Mouse (Mus musculus) embryonic facial prominence, embryonic 10.5 days (tissue): ENCODE data around the gene Smyd1. TPM values are rescaled to one million over a fixed set of nuclear protein-coding genes. Genes with fewer than 3 reads are reported as not detected.

ENCODE experiments used
- DNase-seq: peaks from one replicate; pipeline ENCODE4 v3.0.0-alpha.2; 2017; ENCODE audit warnings: low spot score
- H3K27ac ChIP-seq: fragments of 300-500 bp; sonication (generic); replicated peaks from 2 replicates; pipeline ENCODE4 v1.5.1; 2016; ENCODE audit warnings: mild to moderate bottlenecking
- H3K27me3 ChIP-seq: fragments of 300-500 bp; sonication (generic); replicated peaks from 2 replicates; pipeline ENCODE4 v1.6.1; 2016; ENCODE audit warnings: low read depth, mild to moderate bottlenecking; ENCODE audit not compliant: poor library complexity, severe bottlenecking
- H3K36me3 ChIP-seq: fragments of 300-500 bp; sonication (generic); replicated peaks from 2 replicates; pipeline ENCODE4 v1.6.1; 2016; ENCODE audit warnings: mild to moderate bottlenecking, moderate library complexity
- H3K4me1 ChIP-seq: fragments of 300-500 bp; sonication (generic); 2 replicates; pipeline ENCODE4 v1.6.1; 2016
- H3K4me3 ChIP-seq: fragments of 300-500 bp; sonication (generic); 2 replicates; pipeline ENCODE4 v1.5.1; 2016; ENCODE audit warnings: mild to moderate bottlenecking, moderate library complexity
- H3K9me3 ChIP-seq: fragments of 300-500 bp; sonication (generic); 2 replicates; pipeline ENCODE4 v1.6.1; 2016; ENCODE audit warnings: mild to moderate bottlenecking
- WGBS: fragments of 180-500 bp; shearing (Covaris S2); methylation state at CpG from one replicate; pipeline ENCODE4 v1.1.7; 2016; 5-methylcytosine and 5-hydroxymethylcytosine counted together
- polyA plus RNA-seq: library from polyadenylated mRNA; unstranded; fragments of >200 nt; fragmentation: Nextera tagmentation; extraction: Ambion mirVana; gene quantifications from 2 replicates; pipeline ENCODE4 v1.2.1, GENCODE M21; 2016

Smyd1 gene
- 0.25 and 0.59 TPM in 2 replicates for polyA plus RNA-seq

DNA sequence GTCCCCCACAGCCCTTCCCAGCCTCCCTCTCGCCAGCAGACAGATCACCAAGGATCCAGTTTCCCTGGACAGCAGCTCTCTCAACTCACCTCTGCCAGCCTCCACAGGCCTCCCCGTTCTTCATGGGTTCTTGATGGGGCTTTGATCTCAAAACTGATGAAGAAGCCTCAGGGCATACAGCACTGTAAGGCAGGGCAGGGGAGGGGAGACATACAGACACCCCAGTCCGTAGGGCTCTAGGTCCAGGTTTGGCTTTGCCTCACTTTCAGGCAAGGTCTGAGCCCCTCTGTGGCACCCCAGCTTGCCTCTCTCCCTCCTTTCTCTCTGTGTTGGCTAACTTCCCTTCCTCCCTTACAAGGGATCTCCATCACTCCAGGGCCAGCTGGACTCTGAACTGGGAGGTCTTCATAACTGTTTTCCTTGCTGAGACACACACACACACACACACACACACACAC is at the start of gene Smyd1:
Gene Smyd1 (minus strand): TSS at position 408 of the 458 bp plus-strand sequence.
- Histone ChIP-seq H3K36me3 (no peaks in the 10 kb centered on the region), H3K27ac (no peak within 1 kb of the TSS), H3K9me3 (no peaks in the 10 kb centered on the region), H3K27me3 (no peaks in the 10 kb centered on the region), H3K4me1 (no peaks in the 10 kb centered on the region), H3K4me3 (no peak within 1 kb of the TSS)
- DNase-seq: no peak
- 73% methylated on average over 3 of the region's 3 CpGs for WGBS

DNA sequence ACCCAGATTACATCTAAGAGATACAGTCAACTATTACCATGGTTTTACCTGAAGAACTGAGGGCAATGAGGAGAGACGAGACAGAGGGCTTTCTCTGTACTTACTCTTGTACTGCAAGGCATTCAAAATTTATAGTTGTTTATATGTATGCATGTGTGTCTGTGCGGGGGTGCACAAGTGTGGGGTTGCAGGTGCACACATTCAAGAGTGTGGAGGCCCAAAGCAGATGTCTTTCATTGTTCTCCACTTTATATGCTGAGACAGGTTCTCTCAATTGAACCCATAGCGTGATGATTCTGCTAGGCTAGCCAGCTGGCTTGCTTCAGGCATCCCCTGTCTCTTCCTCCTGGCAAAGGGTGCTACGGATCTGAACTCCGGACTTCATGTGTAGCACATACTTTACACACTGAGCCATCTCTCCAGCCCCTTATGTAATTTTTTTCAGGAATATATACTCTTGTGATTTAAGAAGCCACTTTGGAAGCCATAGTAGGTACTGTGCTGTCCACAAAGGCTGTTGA is 49.1 kb upstream of the Smyd1 start:
- WGBS: 89% methylated on average over 5 of the region's 5 CpGs
- Histone ChIP-seq H3K4me1 (no peaks in the 10 kb centered on the region), H3K4me3 (no peak overlapping the region), H3K9me3 (no peaks in the 10 kb centered on the region), H3K36me3 (no peaks in the 10 kb centered on the region), H3K27ac (no peak overlapping the region), H3K27me3 (no peaks in the 10 kb centered on the region)
- DNase-seq: no peak

DNA sequence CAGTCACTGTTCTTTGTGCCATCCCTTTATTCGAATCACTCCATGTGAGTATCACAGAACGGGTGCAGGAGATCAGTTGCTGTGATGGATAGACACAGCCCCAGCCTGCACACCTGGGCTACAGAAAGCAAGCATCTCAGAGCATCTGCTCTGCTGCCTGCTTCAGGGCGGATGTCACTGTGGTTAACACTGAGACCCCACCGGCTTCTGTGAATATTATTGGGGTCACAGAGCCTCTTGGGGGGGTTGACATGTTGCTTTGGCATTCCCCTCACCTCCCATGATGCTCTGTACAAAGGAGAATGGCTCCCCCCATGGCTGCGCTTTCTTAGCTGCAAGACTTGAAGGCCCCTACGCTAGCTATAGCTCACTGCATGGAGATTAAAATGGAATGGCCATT is 47.4 kb upstream of the Smyd1 start:
- Histone ChIP-seq H3K36me3 (no peaks in the 10 kb centered on the region), H3K27me3 (no peaks in the 10 kb centered on the region), H3K4me3 (no peak overlapping the region), H3K27ac (no peak overlapping the region), H3K4me1 (no peaks in the 10 kb centered on the region), H3K9me3 (no peaks in the 10 kb centered on the region)
- DNase-seq: no peak
- WGBS: 92% methylated on average over 6 of the region's 6 CpGs

DNA sequence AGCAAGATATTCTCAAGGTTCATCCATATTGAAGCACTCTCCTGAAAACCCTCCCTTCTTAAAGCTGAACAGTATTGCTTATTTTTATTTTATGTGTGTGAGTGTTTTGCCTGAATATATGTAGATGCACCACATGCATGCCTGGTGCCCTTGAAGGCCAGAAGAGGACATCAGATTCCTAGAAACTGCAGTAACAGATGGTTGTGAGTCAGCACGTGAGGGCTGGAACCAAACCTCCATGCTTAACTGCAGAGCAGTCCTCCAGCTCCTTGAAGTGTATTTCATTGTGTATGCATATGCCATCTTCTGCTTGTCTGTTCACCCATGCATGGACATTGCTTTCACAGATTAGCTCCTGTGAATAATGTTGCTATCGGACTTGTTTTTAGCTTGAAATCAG is 42.0 kb upstream of the Smyd1 start:
- no peak overlapping the region for H3K27ac ChIP-seq
- H3K4me1 ChIP-seq: no peaks in the 10 kb centered on the region
- no peaks in the 10 kb centered on the region for H3K9me3 ChIP-seq
- H3K27me3 ChIP-seq: no peaks in the 10 kb centered on the region
- WGBS: 85% methylated on average over 2 of the region's 2 CpGs
- no peak overlapping the region for H3K4me3 ChIP-seq
- no peaks in the 10 kb centered on the region for H3K36me3 ChIP-seq
- no peak for DNase-seq

DNA sequence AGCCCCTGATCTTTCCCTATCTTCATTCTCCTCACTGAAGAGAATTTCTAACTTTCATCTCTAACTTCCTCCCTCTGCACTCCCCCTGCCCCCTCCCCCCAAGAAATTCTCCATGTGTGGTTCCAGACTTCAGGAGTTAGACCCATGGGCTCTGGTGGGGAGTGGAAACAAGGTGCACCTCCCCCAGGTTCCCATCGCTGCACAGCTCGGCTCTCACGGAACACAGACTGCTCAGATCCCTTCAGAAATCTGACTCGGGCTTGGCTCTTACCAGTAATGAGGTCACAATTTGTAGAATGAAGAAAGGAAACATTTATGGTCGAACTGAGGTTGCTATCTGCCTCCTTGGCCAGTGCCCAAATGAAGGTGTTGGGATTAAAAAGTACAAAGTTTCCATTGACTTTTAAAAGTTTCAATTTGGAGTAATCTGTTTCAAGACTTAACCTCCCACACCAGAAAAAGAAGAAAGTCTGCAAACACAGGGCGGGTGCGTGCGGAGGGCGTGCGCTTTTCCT is 39.2 kb upstream of the Smyd1 start:
- no peak for DNase-seq
- H3K27me3 ChIP-seq: no peaks in the 10 kb centered on the region
- no peak overlapping the region for H3K27ac ChIP-seq
- no peaks in the 10 kb centered on the region for H3K36me3 ChIP-seq
- H3K4me3 ChIP-seq: no peak overlapping the region
- H3K4me1 ChIP-seq: no peaks in the 10 kb centered on the region
- WGBS: 85% methylated on average over 10 of the region's 10 CpGs
- no peaks in the 10 kb centered on the region for H3K9me3 ChIP-seq

DNA sequence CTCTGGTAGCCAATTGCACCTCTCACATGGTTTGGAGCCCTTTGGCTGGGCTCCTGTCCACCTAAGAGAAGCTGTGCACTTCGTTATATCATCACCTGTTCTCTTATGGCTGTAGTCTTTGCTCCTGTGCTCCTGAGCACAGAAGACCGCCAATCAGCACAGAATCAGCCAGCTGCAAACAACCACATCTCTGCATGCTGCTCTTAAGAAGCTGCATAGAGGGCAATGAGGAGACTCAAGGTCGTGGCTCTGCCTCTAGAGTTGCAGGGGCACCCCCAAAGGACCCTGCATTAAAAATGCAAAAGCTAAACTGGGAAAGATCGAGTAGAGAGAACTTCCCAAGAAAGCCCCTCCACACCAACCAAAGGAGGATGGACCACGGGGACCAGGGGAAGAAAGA is 38.7 kb upstream of the Smyd1 start:
- WGBS: 64% methylated on average over 5 of the region's 5 CpGs
- H3K4me1 ChIP-seq: no peaks in the 10 kb centered on the region
- H3K4me3 ChIP-seq: no peak overlapping the region
- H3K27ac ChIP-seq: no peak overlapping the region
- no peaks in the 10 kb centered on the region for H3K9me3 ChIP-seq
- no peaks in the 10 kb centered on the region for H3K36me3 ChIP-seq
- H3K27me3 ChIP-seq: no peaks in the 10 kb centered on the region
- no peak for DNase-seq

DNA sequence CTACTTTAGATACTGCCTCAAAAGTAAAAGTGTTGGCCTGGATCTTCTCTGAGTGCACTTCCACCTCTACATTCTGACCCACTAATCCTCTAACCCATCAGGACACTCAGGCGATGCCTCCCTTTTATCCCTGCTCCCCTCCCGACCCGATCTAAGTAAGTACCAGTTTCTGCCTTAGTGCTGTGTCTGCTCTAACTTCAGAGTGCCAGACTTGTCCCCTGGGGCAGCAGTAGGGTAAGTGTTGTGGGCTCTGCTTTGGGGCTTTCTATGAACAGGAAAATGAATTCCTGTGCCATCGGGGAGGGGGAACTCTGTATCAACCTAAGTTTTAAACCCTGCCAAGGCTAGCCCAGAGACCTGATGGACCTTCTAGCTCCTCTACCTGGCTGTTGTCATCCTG is 38.2 kb upstream of the Smyd1 start:
- Histone ChIP-seq H3K27me3 (no peaks in the 10 kb centered on the region), H3K9me3 (no peaks in the 10 kb centered on the region), H3K4me3 (no peak overlapping the region), H3K36me3 (no peaks in the 10 kb centered on the region), H3K27ac (no peak overlapping the region), H3K4me1 (no peaks in the 10 kb centered on the region)
- WGBS: 73% methylated on average over 4 of the region's 4 CpGs
- DNase-seq: no peak

DNA sequence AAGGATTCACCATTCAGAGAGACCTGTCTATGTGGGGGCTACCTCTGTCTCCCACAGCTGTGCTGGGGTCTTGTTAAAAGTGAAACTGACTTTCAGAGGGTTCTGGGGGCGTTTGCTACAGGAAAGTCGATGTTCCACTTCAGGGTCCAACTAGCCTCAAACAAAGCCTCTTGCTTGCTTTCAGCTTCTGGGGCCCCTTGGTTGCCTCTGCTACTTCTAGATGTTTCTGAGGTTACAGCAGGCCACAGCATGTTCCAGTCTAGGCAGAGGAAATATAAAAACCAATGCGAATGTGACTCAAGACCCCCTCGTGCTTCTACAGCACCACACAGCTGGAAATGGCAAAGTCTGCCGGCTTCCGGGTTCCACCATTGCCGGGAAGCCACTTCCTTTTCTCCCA is 35.5 kb upstream of the Smyd1 start:
- no peak overlapping the region for H3K27ac ChIP-seq
- no peaks in the 10 kb centered on the region for H3K36me3 ChIP-seq
- no peak overlapping the region for H3K4me3 ChIP-seq
- H3K27me3 ChIP-seq: no peaks in the 10 kb centered on the region
- no peak for DNase-seq
- H3K9me3 ChIP-seq: no peaks in the 10 kb centered on the region
- 90% methylated on average over 7 of the region's 7 CpGs for WGBS
- no peaks in the 10 kb centered on the region for H3K4me1 ChIP-seq

DNA sequence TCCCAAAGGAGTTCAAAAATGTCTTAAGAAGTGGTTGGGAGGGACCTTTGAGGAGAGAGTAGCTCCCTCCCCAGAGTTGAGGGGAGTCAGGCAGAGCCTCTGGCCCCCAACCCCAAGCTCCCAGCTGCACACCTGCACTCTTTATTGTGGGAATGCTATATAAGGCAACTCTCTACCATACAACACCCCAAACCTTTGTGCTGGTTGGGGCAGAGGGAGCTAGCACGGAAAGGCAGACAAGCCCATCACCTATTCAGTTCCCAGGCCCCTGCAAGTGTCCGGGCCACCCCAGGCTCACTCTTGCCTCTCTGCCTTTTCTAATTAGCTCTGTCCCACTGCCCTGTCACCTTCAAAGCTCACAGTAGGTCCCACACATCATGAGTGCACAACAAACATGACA is 31.7 kb upstream of the Smyd1 start:
- Histone ChIP-seq H3K27me3 (no peaks in the 10 kb centered on the region), H3K4me1 (no peaks in the 10 kb centered on the region), H3K27ac (no peak overlapping the region), H3K36me3 (no peaks in the 10 kb centered on the region), H3K4me3 (no peak overlapping the region), H3K9me3 (no peaks in the 10 kb centered on the region)
- 77% methylated on average over 2 of the region's 2 CpGs for WGBS
- DNase-seq: no peak

DNA sequence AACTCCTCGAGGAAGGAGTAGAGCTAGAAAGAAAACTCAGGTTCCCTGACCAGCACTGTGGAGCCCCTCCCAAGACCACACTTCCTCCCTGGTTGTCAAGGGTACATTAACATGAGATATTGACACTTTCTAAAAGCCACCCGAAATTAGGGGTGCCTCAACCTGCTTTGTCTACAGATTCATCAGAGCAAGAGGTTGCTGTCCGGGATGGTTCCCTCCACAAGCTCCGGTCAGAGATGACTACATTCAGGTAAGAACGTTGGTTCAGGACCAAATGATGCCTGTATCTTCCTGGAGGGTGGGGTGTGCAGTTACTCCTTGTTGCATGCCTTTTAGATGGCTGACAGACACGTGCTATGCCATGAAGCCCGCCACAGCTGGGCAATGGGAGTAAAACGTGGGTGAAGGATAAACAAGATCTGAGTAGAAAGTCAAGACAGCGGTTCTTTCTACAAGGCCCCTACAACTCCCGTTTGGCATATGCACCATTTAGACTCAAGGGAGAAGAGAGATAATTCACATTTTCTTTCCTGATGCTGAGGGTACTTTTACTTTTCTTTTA is 30.9 kb upstream of the Smyd1 start:
- DNase-seq: no peak
- no peaks in the 10 kb centered on the region for H3K4me1 ChIP-seq
- H3K4me3 ChIP-seq: no peak overlapping the region
- no peaks in the 10 kb centered on the region for H3K27me3 ChIP-seq
- H3K36me3 ChIP-seq: no peaks in the 10 kb centered on the region
- WGBS: 84% methylated on average over 10 of the region's 10 CpGs
- no peak overlapping the region for H3K27ac ChIP-seq
- H3K9me3 ChIP-seq: peaks cover 2% of the 10 kb centered on the region

DNA sequence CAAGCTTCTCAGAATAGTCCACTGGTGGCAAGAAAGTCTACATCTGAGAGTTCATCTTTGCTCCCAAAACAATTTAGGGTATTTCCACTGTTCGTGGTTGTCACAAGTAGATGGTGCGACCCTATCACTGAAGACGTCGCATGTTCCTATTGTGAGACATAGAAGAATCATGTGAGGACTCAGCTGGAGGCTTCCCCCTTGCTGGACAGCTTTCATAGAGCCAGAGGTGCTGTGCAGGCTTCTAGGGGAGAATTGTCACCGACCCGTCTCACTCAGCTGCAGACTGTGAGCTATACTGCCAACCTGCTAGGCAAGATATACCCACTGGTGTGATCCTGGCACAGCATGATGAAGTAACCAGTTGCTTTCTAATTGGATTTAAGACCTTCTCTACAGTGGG is 30.2 kb upstream of the Smyd1 start:
- WGBS: 93% methylated on average over 6 of the region's 6 CpGs

DNA sequence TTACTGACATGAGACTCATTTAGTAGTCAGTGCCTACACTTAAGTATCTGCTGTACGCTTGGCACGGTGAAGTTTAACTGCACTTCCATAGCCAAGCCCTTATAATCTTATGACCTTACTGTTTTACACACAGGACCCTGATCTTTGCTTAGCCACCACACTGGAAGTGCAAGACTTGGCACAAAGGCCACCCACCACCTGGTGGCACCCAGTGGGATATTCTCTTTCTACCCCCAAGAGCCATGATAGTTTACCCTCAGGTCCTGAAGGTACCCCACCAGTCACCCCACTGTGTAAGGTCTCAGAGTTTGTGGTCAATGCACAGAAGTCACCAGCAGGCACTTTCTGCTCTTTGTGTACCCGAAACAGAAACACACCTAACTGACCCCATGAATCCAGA is 29.2 kb upstream of the Smyd1 start:
- H3K36me3 ChIP-seq: no peaks in the 10 kb centered on the region
- H3K9me3 ChIP-seq: peaks cover 8% of the 10 kb centered on the region
- no peak overlapping the region for H3K4me3 ChIP-seq
- H3K4me1 ChIP-seq: no peaks in the 10 kb centered on the region
- no peak for DNase-seq
- WGBS: 94% methylated on average over 3 of the region's 3 CpGs
- H3K27ac ChIP-seq: no peak overlapping the region
- H3K27me3 ChIP-seq: no peaks in the 10 kb centered on the region

More for the DNA sequence above, 30.2 kb upstream of the Smyd1 start:
- H3K36me3 ChIP-seq: no peaks in the 10 kb centered on the region
- no peaks in the 10 kb centered on the region for H3K4me1 ChIP-seq
- no peak overlapping the region for H3K4me3 ChIP-seq
- no peaks in the 10 kb centered on the region for H3K27me3 ChIP-seq
- no peak for DNase-seq
- H3K27ac ChIP-seq: no peak overlapping the region
- peaks cover 8% of the 10 kb centered on the region for H3K9me3 ChIP-seq

DNA sequence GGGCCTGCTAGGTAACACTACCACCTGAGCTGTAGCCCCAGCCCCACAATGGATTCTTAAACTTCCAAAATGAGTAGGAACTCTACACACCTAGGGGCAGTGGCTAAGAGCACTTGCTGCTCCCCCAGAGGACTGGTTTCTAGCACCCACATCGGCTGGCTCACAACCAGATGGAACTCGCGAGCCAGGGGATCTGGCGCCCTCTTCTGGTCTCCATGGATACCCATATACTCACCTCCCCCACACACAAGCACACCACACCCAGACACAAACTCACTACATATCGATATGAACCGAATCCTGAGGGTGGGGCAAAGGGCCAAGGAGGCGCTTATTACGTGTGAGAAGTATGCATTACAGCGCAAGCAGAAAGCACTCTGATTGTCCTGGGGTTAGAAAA is 26.0 kb upstream of the Smyd1 start:
- peaks cover 8% of the 10 kb centered on the region for H3K9me3 ChIP-seq
- WGBS: 95% methylated on average over 9 of the region's 9 CpGs
- H3K27ac ChIP-seq: no peak overlapping the region

More for the DNA sequence above, 26.0 kb upstream of the Smyd1 start:
- H3K4me3 ChIP-seq: no peak overlapping the region
- no peak for DNase-seq
- H3K36me3 ChIP-seq: no peaks in the 10 kb centered on the region
- no peaks in the 10 kb centered on the region for H3K27me3 ChIP-seq
- no peaks in the 10 kb centered on the region for H3K4me1 ChIP-seq
